Mouse (Mus musculus): ENCODE results near the gene Ptger1. TPM values are rescaled to one million over a fixed set of nuclear protein-coding genes. Genes with fewer than 3 reads are reported as not detected.
A peak's percentile ranks its signal among the peaks of the same experiment; 100 is the strongest.

Gene Ptger1
- 0.45 and 0.84 TPM in 2 replicates for polyA plus RNA-seq (2015; fragmentation: Nextera tagmentation; extraction: Ambion mirVana)

DNA sequence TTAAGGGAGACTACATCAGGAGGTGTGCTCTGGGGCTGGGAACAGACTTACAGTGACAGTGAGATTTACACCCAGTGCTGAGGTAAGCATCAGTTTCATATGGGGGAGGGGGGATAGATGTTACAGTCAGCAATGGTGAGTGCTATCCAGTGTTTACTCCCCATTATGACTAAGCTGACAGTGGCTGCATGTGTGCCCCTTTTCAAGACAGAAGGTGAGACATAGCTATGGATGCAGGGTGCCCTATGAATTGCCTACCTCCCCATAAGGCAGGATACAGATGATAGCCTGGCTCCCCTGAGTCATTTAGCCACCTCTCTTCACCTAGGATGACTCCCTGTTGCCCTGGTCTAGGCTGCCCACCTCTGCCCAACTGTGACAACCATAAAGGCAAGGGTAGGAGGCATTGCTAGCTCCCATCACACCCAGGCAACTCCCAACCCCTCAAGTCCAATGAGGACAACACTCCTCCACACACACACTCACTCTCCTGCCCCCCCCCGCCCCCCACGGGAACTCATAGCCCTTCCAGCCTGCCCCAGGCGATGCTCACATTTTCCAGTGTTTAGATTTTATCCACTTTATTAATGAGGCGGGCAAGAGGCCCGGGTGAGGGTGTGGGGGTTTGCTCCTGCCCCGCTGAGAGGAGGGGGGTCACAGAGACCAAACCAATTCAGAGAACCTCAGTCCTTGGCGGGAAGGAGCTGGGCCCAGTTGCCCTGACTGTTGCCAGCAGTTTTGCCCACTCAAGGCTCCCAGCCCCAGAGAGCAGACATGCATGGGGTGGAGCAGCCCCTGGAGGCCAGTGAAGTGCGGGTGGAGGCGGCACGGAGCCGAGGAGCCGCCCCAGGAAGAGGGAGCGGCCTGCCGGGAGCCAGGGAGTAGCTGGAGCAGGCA is at the start of gene Ptger1:
Gene Ptger1 (plus strand): TSS at position 710 of the 897 bp plus-strand sequence.
- WGBS: 28% methylated on average over 14 of the region's 14 CpGs
- ATAC-seq (replicated peaks; ENCODE audit: insufficient number of reproducible peaks, insufficient read depth, low FRiP score, low read depth): 0 out of 2 replicates have a peak, but pooled peaks have one; percentile 17
- H3K27ac ChIP-seq: peak within 1 kb of the TSS; percentile 53; the same call in 1 of the 2 replicates
- no peaks in the 10 kb centered on the region for H3K9me3 ChIP-seq (replicated peaks)
- no peak within 1 kb of the TSS for H3K4me3 ChIP-seq
- H3K4me1 ChIP-seq (replicated peaks): peaks cover 55% of the 10 kb centered on the region
- peak within 1 kb of the TSS; percentile 18; the same call in 1 of the 2 replicates for H3K4me2 ChIP-seq
- H3K27me3 ChIP-seq: peaks cover 8% of the 10 kb centered on the region
- peak within 1 kb of the TSS; percentile 24; the same call in 1 of the 2 replicates for H3K9ac ChIP-seq
- peaks cover 19% of the 10 kb centered on the region for H3K36me3 ChIP-seq

DNA sequence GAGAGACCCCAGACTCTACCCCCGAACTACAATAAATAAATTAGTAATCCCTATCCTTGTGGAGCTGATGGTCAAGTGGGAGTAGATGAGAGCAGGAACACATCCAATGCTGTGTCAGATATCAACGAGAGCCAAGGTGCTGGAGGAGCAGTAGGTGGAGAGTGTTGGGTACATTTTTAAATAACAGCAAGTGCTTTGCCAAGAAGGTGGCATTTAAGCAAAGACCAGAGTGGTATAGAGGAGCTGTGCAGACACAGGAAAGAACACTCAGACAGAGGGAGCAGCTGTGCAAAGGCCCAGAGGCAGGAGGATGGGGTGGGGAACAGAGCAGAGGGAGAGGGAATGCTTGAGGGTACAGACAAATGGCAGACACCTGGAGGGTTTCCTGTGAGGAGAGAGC is 49.4 kb upstream of the Ptger1 start:
- H3K4me1 ChIP-seq (replicated peaks): peaks cover 2% of the 10 kb centered on the region; the same call in 1 of the 2 replicates
- H3K27ac ChIP-seq: no peak overlapping the region
- 72% methylated on average over 2 of the region's 2 CpGs for WGBS
- no peak overlapping the region for H3K4me2 ChIP-seq
- H3K4me3 ChIP-seq: no peak overlapping the region
- no peak overlapping the region for H3K9ac ChIP-seq
- H3K36me3 ChIP-seq: peaks cover 14% of the 10 kb centered on the region; the same call in 1 of the 2 replicates
- no peaks in the 10 kb centered on the region for H3K9me3 ChIP-seq (replicated peaks)
- no peaks in the 10 kb centered on the region for H3K27me3 ChIP-seq
- no peak for ATAC-seq (replicated peaks; ENCODE audit: insufficient number of reproducible peaks, insufficient read depth, low FRiP score, low read depth)

DNA sequence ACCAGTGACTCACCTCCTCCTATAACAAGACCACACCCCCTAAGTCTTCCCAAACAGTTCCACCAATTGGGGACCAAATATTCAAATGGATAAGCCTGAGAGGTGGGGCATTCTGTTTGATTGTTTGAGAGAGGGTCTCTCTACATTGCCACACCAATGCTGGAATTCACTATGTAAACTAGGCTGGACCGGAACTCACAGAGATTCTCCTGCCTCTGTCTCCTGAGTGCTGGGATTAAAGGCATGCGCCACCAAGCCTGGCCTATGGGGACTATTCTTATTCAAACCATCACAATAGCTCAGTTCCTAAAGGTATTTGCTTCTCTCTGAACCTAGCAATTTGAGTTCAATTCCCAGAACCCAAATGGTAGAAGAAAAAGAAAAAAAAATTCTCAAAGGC is 47.9 kb upstream of the Ptger1 start:
- H3K4me2 ChIP-seq: no peak overlapping the region
- no peaks in the 10 kb centered on the region for H3K27me3 ChIP-seq
- H3K9ac ChIP-seq: no peak overlapping the region
- H3K9me3 ChIP-seq (replicated peaks): no peaks in the 10 kb centered on the region
- peaks cover 3% of the 10 kb centered on the region; the same call in 1 of the 2 replicates for H3K4me1 ChIP-seq (replicated peaks)
- ATAC-seq (replicated peaks; ENCODE audit: insufficient number of reproducible peaks, insufficient read depth, low FRiP score, low read depth): no peak
- WGBS: 90% methylated on average over 2 of the region's 2 CpGs
- H3K36me3 ChIP-seq: 0 out of 2 replicates have a peak, but pooled peaks cover 4% of the 10 kb centered on the region
- no peak overlapping the region for H3K4me3 ChIP-seq
- no peak overlapping the region for H3K27ac ChIP-seq

DNA sequence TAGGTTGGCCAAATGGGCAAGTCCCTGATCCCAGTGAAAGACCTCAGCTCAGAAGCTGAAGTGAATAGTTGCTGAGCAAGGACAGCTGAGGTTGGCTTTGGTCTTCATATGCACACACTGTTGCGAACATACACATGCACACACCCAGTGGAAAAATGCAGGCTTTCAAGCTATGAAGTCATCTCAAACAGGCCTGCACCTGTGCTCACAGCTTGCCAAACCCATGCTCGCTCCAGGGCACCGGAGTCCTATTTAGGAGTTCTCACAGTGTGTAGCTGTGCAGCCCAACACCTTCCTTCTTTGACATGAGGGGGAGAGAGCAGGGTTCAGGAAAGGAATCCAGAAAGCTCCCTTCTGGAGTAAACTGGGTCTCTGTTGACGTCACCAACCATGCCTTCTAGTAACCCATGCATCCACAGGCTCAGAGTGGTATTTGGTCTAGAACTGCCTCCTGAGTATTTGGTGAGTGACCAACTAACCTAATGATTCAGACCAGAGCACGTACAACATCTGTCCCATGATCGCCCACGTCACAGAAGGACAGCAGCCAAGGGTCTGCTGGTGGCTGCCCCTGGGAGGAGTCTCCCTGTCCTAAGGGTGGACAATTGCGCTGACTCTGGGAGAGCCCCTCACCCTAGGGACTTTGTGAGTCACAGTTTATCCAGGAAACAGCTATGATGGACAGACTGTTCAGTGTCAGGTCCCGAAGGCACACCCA is 46.8 kb upstream of the Ptger1 start:
- 77% methylated on average over 9 of the region's 9 CpGs for WGBS
- no peak overlapping the region for H3K27ac ChIP-seq

DNA sequence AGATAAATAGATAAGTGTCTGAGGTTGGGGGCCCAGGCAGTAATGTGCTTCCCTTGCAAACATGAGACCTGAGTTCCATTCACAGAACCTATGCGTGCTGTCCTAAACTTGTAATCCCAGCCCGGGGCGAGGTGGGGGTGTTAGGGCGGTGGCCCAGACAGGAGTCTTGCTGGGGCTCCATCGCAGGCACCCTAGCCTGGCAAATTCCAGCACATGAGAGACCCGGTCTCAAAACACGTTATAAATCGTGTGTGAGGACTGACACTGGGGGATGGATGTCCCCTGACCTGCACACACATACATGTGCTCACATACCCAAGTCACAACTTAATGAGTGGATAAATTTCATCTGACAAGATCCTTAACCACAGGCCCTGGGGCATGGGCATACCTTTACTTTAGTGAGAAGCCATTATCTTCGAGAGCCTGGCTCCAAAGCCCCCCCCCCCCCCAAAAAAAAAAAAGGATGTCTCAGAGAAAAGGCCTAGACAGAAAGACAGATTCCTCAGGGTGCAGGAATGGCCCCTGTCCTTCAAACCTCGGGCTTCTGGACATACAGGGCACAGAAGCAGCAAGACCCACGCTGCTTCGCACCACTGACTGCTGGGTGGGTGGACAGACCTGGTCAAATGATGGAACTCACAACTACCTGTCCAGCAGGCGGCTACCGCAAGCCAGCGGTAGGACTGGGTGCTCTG is 44.6 kb upstream of the Ptger1 start:
- H3K27me3 ChIP-seq: no peaks in the 10 kb centered on the region
- H3K9me3 ChIP-seq (replicated peaks): no peaks in the 10 kb centered on the region
- 51% methylated on average over 15 of the region's 15 CpGs for WGBS
- peaks cover 3% of the 10 kb centered on the region; the same call in 1 of the 2 replicates for H3K4me1 ChIP-seq (replicated peaks)
- peak overlapping the region; percentile 42 for H3K4me3 ChIP-seq
- no peak overlapping the region for H3K9ac ChIP-seq
- H3K4me2 ChIP-seq: peak overlapping the region; percentile 78
- 0 out of 2 replicates have a peak, but pooled peaks have one; percentile 2 for ATAC-seq (replicated peaks; ENCODE audit: insufficient number of reproducible peaks, insufficient read depth, low FRiP score, low read depth)
- H3K36me3 ChIP-seq: no peaks in the 10 kb centered on the region
- H3K27ac ChIP-seq: no peak overlapping the region

More for the DNA sequence above, 46.8 kb upstream of the Ptger1 start:
- Histone ChIP-seq H3K36me3 (no peaks in the 10 kb centered on the region), H3K9me3 (replicated peaks) (no peaks in the 10 kb centered on the region), H3K27me3 (no peaks in the 10 kb centered on the region), H3K4me1 (replicated peaks) (peaks cover 3% of the 10 kb centered on the region; the same call in 1 of the 2 replicates), H3K4me3 (no peak overlapping the region), H3K9ac (no peak overlapping the region), H3K4me2 (no peak overlapping the region)
- ATAC-seq (replicated peaks; ENCODE audit: insufficient number of reproducible peaks, insufficient read depth, low FRiP score, low read depth): no peak

DNA sequence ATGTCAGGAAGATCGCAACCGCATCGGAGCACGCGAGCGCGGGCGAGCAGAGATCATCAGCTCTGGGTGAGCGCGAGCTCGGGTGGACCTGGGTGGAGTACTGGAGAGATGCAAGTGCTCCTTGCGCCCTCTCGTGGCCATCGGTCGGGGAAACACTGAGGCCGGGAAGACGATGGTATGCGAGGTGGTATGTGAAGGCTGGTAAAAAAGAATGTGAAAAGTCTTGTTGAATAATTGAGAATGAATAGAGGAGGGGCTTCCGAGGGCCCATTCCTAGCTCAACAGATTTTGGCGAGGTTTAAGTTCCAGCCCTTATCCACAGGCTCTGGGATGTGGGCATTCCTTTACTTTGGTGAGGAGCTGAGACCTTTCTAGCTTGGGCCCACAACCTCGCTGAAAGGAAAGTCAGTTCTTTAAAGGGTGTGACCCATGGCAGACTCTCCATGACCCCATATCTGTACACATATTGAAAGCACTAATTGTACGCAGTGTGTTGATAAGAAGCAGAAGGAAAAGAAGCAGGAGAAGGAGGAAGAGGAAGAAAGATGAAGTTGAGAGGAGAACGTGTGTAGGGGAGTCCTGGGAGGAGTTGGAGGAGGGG is 44.0 kb upstream of the Ptger1 start:
- ATAC-seq (replicated peaks; ENCODE audit: insufficient number of reproducible peaks, insufficient read depth, low FRiP score, low read depth): peak; percentile 73
- no peak overlapping the region for H3K27ac ChIP-seq

DNA sequence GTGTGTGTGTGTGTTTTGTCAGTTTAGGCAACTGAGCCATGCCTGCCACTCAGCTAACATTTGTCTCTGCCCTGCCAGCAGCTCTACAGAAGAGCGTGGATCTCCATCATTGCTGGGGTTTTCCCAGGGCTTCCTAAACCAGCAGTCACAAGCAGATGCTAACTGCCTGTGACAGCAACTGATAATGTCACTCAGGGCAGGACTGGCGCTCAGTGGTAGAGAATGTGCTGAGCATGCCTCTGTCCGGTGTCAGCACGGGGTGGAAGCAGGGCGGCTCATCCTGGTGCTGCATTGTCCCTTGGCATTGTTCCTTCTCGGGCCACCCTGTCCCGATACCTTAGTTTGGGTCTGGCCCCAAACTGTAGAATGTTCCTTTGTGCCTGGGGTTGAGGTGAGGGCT is 42.9 kb upstream of the Ptger1 start:
- H3K4me2 ChIP-seq: no peak overlapping the region
- no peak for ATAC-seq (replicated peaks; ENCODE audit: insufficient number of reproducible peaks, insufficient read depth, low FRiP score, low read depth)
- no peak overlapping the region for H3K4me3 ChIP-seq
- no peaks in the 10 kb centered on the region for H3K9me3 ChIP-seq (replicated peaks)
- H3K27me3 ChIP-seq: no peaks in the 10 kb centered on the region
- 67% methylated on average over 7 of the region's 7 CpGs for WGBS
- H3K36me3 ChIP-seq: no peaks in the 10 kb centered on the region
- H3K4me1 ChIP-seq (replicated peaks): peaks cover 3% of the 10 kb centered on the region; the same call in 1 of the 2 replicates
- no peak overlapping the region for H3K9ac ChIP-seq
- H3K27ac ChIP-seq: no peak overlapping the region

More for the DNA sequence above, 44.0 kb upstream of the Ptger1 start:
- Histone ChIP-seq H3K36me3 (no peaks in the 10 kb centered on the region), H3K9ac (no peak overlapping the region), H3K9me3 (replicated peaks) (no peaks in the 10 kb centered on the region), H3K4me3 (peak overlapping the region; percentile 42), H3K4me2 (peak overlapping the region; percentile 78), H3K27me3 (no peaks in the 10 kb centered on the region), H3K4me1 (replicated peaks) (peaks cover 3% of the 10 kb centered on the region; the same call in 1 of the 2 replicates)
- WGBS: 8% methylated on average over 23 of the region's 23 CpGs

DNA sequence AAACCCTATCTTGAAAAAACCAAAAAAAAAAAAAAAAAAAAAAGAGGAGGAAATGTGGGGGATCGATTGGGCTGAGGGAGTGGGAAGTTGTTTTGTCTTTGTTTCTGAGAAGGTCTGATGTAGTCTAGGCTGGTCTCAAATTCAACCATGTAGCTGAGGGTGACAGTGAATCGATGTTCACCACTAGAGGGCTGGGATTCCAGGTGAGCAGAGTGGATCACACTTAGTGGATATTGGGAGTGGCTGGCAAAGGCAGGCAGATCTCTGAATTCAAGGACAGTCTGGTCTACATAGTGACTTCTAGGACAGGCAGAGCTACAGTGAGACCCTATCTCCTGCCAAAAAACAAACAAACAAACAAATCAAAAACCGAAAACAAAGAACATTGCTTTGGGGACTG is 41.7 kb upstream of the Ptger1 start:
- H3K4me3 ChIP-seq: no peak overlapping the region
- no peaks in the 10 kb centered on the region for H3K9me3 ChIP-seq (replicated peaks)
- H3K27me3 ChIP-seq: no peaks in the 10 kb centered on the region
- H3K36me3 ChIP-seq: no peaks in the 10 kb centered on the region
- no peak overlapping the region for H3K9ac ChIP-seq
- H3K27ac ChIP-seq: no peak overlapping the region
- ATAC-seq (replicated peaks; ENCODE audit: insufficient number of reproducible peaks, insufficient read depth, low FRiP score, low read depth): no peak
- WGBS: 42% methylated on average over 3 of the region's 3 CpGs
- no peak overlapping the region for H3K4me2 ChIP-seq
- peaks cover 3% of the 10 kb centered on the region; the same call in 1 of the 2 replicates for H3K4me1 ChIP-seq (replicated peaks)

DNA sequence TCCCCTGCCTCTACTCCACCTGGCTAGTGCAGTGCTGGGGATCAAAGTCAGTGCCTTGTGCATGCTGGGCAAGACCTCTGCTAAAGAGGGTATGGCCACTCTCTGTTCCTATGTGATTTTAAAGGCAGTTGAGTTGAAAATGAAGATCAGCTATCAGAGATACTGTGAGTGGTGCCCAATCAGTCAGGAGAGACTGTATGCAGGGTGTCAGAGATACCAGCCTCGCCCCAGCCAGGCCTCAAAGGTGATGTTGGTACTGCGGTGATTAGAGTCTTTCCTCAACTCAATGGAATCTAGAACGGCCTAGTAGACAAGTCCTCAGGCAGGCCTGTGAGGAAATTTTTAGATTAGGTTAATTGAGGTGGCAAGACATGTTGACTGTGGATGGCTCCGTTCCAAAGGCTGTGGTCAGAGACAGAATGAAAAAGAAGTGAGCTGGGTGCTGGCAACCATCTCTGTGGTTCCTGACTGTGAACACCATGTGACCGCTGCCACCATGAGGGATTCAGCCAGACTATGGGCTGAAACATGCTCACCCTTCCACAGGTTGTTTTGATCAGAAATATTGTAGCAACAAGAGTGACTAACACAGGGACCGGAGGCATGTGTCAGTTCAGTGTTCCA is 40.7 kb upstream of the Ptger1 start:
- 76% methylated on average over 6 of the region's 6 CpGs for WGBS
- no peak overlapping the region for H3K4me3 ChIP-seq
- no peak overlapping the region for H3K27ac ChIP-seq
- H3K4me2 ChIP-seq: no peak overlapping the region
- peaks cover 3% of the 10 kb centered on the region; the same call in 1 of the 2 replicates for H3K4me1 ChIP-seq (replicated peaks)
- no peak for ATAC-seq (replicated peaks; ENCODE audit: insufficient number of reproducible peaks, insufficient read depth, low FRiP score, low read depth)
- no peaks in the 10 kb centered on the region for H3K27me3 ChIP-seq
- no peaks in the 10 kb centered on the region for H3K36me3 ChIP-seq
- no peaks in the 10 kb centered on the region for H3K9me3 ChIP-seq (replicated peaks)
- no peak overlapping the region for H3K9ac ChIP-seq

DNA sequence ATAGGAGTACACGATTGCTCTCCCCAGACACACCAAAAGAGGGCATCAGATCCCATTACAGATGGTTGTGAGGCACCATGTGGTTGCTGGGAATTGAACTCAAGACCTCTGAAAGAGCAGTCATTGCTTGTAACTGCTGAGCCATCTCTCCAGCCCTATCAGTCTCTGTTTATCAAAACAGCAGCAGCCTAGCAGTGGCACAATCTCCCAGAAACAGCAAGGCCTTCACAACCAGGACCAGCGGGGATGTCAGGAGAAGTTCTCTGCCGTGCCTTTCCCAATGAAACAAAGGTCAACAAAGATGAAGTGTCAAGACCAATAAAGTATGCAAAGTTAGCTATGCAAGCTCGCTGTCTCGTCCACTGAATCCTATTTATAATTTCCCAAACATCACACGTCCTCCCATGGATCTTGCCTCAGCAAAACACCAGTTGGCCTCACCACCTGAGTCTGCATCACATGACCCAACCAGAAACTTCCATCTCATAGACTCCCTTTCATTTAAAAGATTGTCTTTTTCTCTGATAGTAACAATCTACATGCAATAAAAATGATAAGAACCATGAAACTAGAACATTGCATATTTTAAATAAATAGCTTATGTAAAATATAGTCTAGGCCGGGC is 34.3 kb upstream of the Ptger1 start:
- no peak overlapping the region for H3K4me2 ChIP-seq
- H3K36me3 ChIP-seq: no peaks in the 10 kb centered on the region
- H3K27me3 ChIP-seq: no peaks in the 10 kb centered on the region
- H3K27ac ChIP-seq: no peak overlapping the region
- H3K9ac ChIP-seq: no peak overlapping the region
- H3K4me1 ChIP-seq (replicated peaks): no peaks in the 10 kb centered on the region
- H3K9me3 ChIP-seq (replicated peaks): no peaks in the 10 kb centered on the region
- ATAC-seq (replicated peaks; ENCODE audit: insufficient number of reproducible peaks, insufficient read depth, low FRiP score, low read depth): no peak
- 71% methylated on average over 7 of the region's 7 CpGs for WGBS
- H3K4me3 ChIP-seq: no peak overlapping the region
